Mouse (Mus musculus) heart, adult 2 months (tissue): Measurements from ENCODE around the gene Jdp2. TPM values are rescaled to one million over a fixed set of nuclear protein-coding genes. Genes with fewer than 3 reads are reported as not detected.

Experiments
- DNase-seq, 2 experiments: peaks; one replicate each; pipeline ENCODE4 v3.0.0; 2021
- H3K27ac ChIP-seq: fragments of 200-600 bp; 2 replicates; pipeline ENCODE4 v1.8.1; 2022
- H3K27me3 ChIP-seq: fragments of 200-500 bp; 2 replicates; pipeline ENCODE4 v1.6.1; 2012; ENCODE audit warnings: mild to moderate bottlenecking, low read length, inconsistent platforms, mixed read lengths; ENCODE audit not compliant: control insufficient read depth, insufficient read depth
- H3K36me3 ChIP-seq: fragments of 200-500 bp; 2 replicates; pipeline ENCODE4 v1.6.1; 2012; ENCODE audit warnings: low read length, inconsistent platforms; ENCODE audit not compliant: control insufficient read depth, insufficient read depth
- H3K4me1 ChIP-seq: fragments of 200-500 bp; 2 replicates; pipeline ENCODE4 v1.6.1; 2011; ENCODE audit warnings: low read length; ENCODE audit not compliant: control insufficient read depth, insufficient read depth
- H3K4me3 ChIP-seq: fragments of 200-600 bp; 2 replicates; pipeline ENCODE4 v1.8.1; 2022
- H3K79me2 ChIP-seq: fragments of 200-500 bp; replicated peaks from 2 replicates; pipeline ENCODE4 v1.6.1; 2012; ENCODE audit warnings: mild to moderate bottlenecking, inconsistent platforms, low read length, moderate library complexity, mixed read lengths; ENCODE audit not compliant: control insufficient read depth, insufficient read depth
- H3K9ac ChIP-seq: fragments of 200-500 bp; 2 replicates; pipeline ENCODE4 v1.6.1; 2012; ENCODE audit warnings: low read depth, mild to moderate bottlenecking, control low read depth, inconsistent platforms, low read length, mixed read lengths
- CTCF ChIP-seq: fragments of 200-600 bp; IDR thresholded peaks from 2 replicates; pipeline ENCODE4 v1.8.1; 2022; ENCODE audit warnings: antibody characterized with exemption, mild to moderate bottlenecking, moderate library complexity
- EP300 ChIP-seq: fragments of 200-500 bp; IDR thresholded peaks from 2 replicates; pipeline ENCODE4 v1.6.1; 2011; ENCODE audit warnings: low read depth, low read length, control low read depth; ENCODE audit not compliant: insufficient read depth
- POLR2A ChIP-seq: fragments of 200-500 bp; IDR thresholded peaks from 2 replicates; pipeline ENCODE4 v1.6.1; 2011; ENCODE audit warnings: mild to moderate bottlenecking, low read depth, low read length, control low read depth; ENCODE audit not compliant: insufficient read depth
- WGBS: fragments of 180-500 bp; shearing (Covaris S2); methylation state at CpG from one replicate; pipeline ENCODE4 v1.1.7; 2018; 5-methylcytosine and 5-hydroxymethylcytosine counted together
- intact Hi-C: fragments of 180-260 bp; cut with DNase I; formaldehyde crosslinking; loops from one replicate; pipeline ENCODE4 v1.15.1; 2025
- polyA plus RNA-seq: library from polyadenylated mRNA; depleted of rRNA; stranded (reverse); fragments of >200 nt; gene quantifications from 2 replicates; pipeline ENCODE4 v1.2.3, GENCODE M21; 2012
- total RNA-seq, 2 experiments: library from RNA; stranded (reverse); gene quantifications; 2 replicates each; pipeline ENCODE4 v1.2.3; 2021

The Jdp2 gene
- total and polyA plus RNA-seq, 3 experiments, result 4.3 to 15.9 (median 7.5) TPM

DNA sequence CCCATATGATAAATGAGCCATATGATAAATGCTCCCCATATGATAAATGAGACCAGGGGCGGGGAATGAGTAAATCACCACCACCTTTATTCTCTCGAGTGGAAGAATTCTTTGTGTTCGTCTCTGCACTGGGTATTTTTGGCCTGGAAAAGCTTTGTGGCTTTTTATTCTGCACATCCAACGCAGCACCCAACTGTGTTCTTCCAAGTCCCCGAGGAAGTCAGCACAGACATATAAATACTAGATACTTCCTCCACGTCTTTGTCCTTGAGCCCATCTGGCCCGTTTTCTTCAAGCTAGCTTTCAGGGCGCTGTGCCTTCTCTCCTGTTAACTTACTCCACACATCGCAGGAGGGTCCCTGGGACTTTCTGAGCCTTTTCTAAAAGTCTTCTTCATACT is 4.9 kb downstream of the Jdp2 start:
- H3K36me3 ChIP-seq, result no peaks in the 10 kb centered on the region
- TF ChIP-seq POLR2A (no peak), CTCF (no peak), EP300 (no peak)
- intact Hi-C loops, result loop anchor here (5.0 kb wide), 1 partner anchor 39 kb away; no protein-coding TSS in a partner anchor
- no peaks in the 10 kb centered on the region; the same call in 1 of the 2 replicates for H3K79me2 ChIP-seq
- peaks cover 21% of the 10 kb centered on the region for H3K4me1 ChIP-seq
- no peaks in the 10 kb centered on the region for H3K27me3 ChIP-seq
- H3K4me3 ChIP-seq, result no peak overlapping the region
- DNase-seq, result no peak
- H3K27ac ChIP-seq, result no peak overlapping the region
- 83% methylated on average over 9 of the region's 9 CpGs for WGBS
- H3K9ac ChIP-seq, result no peak overlapping the region

DNA sequence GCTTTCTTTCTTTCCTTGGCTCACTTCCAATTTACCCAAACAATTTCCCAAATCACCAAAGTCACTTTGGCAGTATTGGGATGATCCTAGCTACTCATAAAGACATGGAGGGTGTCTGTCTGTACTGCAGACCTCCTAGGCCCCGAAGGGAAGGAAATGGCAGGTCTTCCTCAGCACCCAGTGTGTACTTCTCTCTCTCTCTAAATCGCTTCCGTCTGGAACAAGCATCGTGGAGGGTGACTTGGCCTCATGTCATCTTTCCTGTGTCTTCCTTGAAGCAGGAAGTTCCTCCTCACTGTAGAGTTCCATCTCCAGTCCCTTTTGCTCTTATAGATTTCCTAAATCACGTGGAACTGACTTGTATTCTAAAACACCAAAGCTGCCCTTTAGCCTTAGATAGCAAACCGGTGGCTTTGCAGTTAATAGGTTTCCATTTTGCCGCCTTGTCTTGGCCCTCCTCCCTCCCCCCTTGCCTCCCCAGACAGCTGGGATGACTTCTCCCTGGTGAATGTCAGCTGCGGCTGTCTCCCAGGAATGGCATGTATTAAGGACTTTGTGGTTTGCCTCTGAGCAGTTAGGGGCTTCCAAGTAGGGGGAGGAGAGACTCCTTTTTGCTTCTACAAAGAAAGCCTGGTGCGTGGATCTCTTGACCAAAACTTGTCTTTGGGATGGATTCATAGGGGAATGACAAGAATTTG is 5.6 kb downstream of the Jdp2 start:
- H3K4me1 ChIP-seq, result peaks cover 21% of the 10 kb centered on the region
- intact Hi-C loops, result loop anchor here (5.0 kb wide), 1 partner anchor 38 kb away; no protein-coding TSS in a partner anchor

DNA sequence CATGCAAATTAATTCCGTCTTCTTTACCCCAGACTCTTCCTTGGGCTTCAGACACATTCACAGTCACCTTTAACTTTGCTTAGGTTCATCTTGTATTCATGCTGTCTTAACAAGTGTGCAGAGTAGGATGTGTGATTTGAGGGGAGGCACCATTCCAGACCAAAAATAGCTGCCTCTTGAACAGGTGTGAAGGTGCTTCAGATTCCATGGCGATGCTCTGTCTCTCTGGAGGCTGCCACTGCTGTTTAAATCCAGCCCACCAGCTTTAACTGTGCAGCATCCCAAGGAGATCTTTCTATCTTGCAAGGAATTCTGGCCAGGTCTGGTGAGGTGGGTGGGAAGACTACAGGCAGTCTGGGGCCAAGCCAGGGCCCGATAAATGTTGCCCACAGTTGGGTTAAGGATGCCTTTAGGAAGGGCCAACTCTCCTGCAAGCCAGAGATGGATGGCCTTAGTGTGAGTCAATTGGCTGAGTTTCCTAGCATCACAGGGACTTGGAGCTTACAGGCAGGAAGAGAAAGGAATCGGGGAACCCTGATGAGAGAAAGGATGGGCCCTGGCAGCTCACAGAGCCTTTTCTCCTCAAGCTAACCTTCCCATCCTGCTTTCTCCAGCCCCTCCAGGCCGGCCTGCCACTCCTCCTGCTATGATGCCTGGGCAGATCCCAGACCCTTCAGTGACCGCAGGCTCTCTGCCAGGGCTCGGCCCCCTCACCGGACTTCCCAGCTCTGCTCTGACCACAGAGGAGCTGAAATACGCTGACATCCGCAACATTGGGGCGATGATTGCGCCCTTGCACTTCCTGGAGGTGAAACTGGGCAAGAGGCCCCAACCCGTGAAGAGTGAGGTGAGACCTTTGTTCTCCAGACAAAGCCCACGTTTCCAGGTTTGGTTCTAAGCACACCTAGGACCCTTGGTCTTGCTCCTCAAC is 9.0 kb downstream of the Jdp2 start:
- intact Hi-C loops, result no loop called here
- H3K9ac ChIP-seq, result no peak overlapping the region
- H3K79me2 ChIP-seq, result no peaks in the 10 kb centered on the region; the same call in 1 of the 2 replicates
- no peak overlapping the region for H3K27ac ChIP-seq
- 70% methylated on average over 14 of the region's 14 CpGs for WGBS
- no peak for TF ChIP-seq CTCF
- no peak for TF ChIP-seq POLR2A
- TF ChIP-seq EP300, result no peak
- DNase-seq, result peak in 1 of 2 experiments; percentile 40
- H3K27me3 ChIP-seq, result no peaks in the 10 kb centered on the region
- no peaks in the 10 kb centered on the region; the same call in 1 of the 2 replicates for H3K36me3 ChIP-seq
- H3K4me3 ChIP-seq, result no peak overlapping the region
- peaks cover 6% of the 10 kb centered on the region for H3K4me1 ChIP-seq

More for the DNA sequence above, 5.6 kb downstream of the Jdp2 start:
- Histone ChIP-seq H3K9ac (no peak overlapping the region), H3K36me3 (no peaks in the 10 kb centered on the region), H3K4me3 (no peak overlapping the region), H3K27me3 (no peaks in the 10 kb centered on the region), H3K27ac (no peak overlapping the region), H3K79me2 (no peaks in the 10 kb centered on the region; the same call in 1 of the 2 replicates)
- TF ChIP-seq EP300 (no peak), POLR2A (no peak), CTCF (no peak)
- DNase-seq, result no peak
- 46% methylated on average over 9 of the region's 9 CpGs for WGBS

DNA sequence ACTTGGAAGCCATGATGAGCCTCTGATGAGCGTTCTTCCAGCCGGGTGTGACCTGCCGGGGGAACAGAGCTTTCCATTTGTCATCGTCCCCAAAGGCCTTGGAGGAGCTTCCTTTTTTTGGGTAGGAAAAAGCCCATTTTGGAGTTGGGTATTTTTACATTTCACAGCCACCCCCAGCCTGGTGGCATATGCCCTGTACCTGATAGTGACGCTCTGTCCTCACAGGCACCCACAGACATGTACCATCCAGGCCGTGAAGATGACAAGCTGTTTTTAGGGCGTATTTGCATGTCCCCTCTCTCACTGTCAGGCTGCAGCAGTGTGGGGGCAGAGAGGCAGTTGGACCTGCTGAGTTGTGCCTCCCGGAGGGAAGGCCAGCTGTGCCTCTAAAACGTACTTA is 11.3 kb downstream of the Jdp2 start:
- intact Hi-C loops, result no loop called here
- Histone ChIP-seq H3K4me3 (no peak overlapping the region), H3K27me3 (no peaks in the 10 kb centered on the region), H3K27ac (no peak overlapping the region), H3K4me1 (peaks cover 2% of the 10 kb centered on the region; the same call in 1 of the 2 replicates), H3K36me3 (no peaks in the 10 kb centered on the region; the same call in 1 of the 2 replicates), H3K79me2 (peaks cover 2% of the 10 kb centered on the region; the same call in 1 of the 2 replicates), H3K9ac (no peak overlapping the region)
- WGBS, result 86% methylated on average over 9 of the region's 9 CpGs
- DNase-seq, result no peak
- TF ChIP-seq POLR2A (no peak), EP300 (no peak), CTCF (no peak)

DNA sequence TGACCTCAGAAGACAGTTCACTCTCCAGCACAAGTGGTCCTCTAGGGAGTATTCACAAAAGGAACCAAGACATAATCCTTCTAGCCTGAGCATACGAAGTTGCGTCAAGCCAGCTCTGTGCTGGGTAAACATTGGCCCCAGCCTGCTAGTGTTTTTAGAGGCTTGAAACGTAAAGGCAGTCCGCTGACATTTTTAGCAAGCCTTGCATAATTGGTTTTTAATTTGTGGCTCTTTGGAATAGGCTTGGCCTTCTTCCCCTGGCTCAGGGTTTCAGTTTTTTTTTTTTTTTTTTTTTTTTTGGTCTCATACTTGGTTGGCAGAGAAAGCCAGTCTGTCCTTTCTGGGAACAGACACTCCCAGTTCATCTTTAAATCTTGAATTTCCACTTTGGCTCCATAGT is 15.3 kb downstream of the Jdp2 start:
- H3K27ac ChIP-seq, result no peak overlapping the region

More for the DNA sequence above, 15.3 kb downstream of the Jdp2 start:
- 79% methylated on average over 4 of the region's 4 CpGs for WGBS
- TF ChIP-seq POLR2A (no peak), EP300 (no peak), CTCF (no peak)
- no peak overlapping the region for H3K4me3 ChIP-seq
- no peak for DNase-seq
- H3K79me2 ChIP-seq, result peaks cover 2% of the 10 kb centered on the region; the same call in 1 of the 2 replicates
- intact Hi-C loops, result no loop called here
- no peak overlapping the region for H3K9ac ChIP-seq
- H3K4me1 ChIP-seq, result peaks cover 5% of the 10 kb centered on the region
- no peaks in the 10 kb centered on the region; the same call in 1 of the 2 replicates for H3K36me3 ChIP-seq
- H3K27me3 ChIP-seq, result no peaks in the 10 kb centered on the region
